Mouse (Mus musculus): ENCODE results near the gene Ccdc141. TPM values are rescaled to one million over a fixed set of nuclear protein-coding genes. Genes with fewer than 3 reads are reported as not detected.
"Not testable (repeated sequence)": the region's sequence is repeated elsewhere in the genome, so short reads cannot be mapped to it uniquely, and the experiment has no call there.

Ccdc141 gene
- polyA plus RNA-seq, 1 experiment from 2014 or later: 3.4 TPM

- no peaks in the 10 kb centered on the region for H3K36me3 ChIP-seq (ENCODE audit: control insufficient read depth, insufficient read depth, low read length)
- H3K27me3 ChIP-seq (ENCODE audit: control insufficient read depth, insufficient read depth, low read length): no peaks in the 10 kb centered on the region
- no peaks in the 10 kb centered on the region for H3K9me3 ChIP-seq (ENCODE audit: control insufficient read depth, low read length)
- no peak for DNase-seq (ENCODE audit: low spot score)
- 73% methylated on average over 4 of the region's 4 CpGs for WGBS
- no peaks in the 10 kb centered on the region for H3K4me1 ChIP-seq (replicated peaks; ENCODE audit: control insufficient read depth, insufficient read depth, low read length)
- no peak overlapping the region for H3K9ac ChIP-seq (ENCODE audit: low read length)
- no peak for ATAC-seq (replicated peaks; ENCODE audit: low FRiP score)
- H3K4me2 ChIP-seq (ENCODE audit: low read depth, low read length, severe bottlenecking): no peak overlapping the region
- no peak overlapping the region for H3K27ac ChIP-seq (ENCODE audit: low read depth, low read length)
- no peak overlapping the region for H3K4me3 ChIP-seq (ENCODE audit: low read depth, low read length)
Measured at GRCm38 (mm10) chr2:77017735-77018134, 152.7 kb downstream of the Ccdc141 start.

- not testable (repeated sequence) for H3K36me3 ChIP-seq (ENCODE audit: control insufficient read depth, insufficient read depth, low read length); H3K9ac ChIP-seq (ENCODE audit: low read length)
Measured at GRCm38 (mm10) chr2:77013449-77013848, 157.0 kb downstream of the Ccdc141 start.

GRCm38 (mm10) chr2:77011981-77012380 lies 158.5 kb downstream of the Ccdc141 start:
- ATAC-seq (replicated peaks; ENCODE audit: low FRiP score) (no peak), DNase-seq (ENCODE audit: low spot score) (no peak)
- Histone ChIP-seq H3K27ac (ENCODE audit: low read depth, low read length) (no peak overlapping the region), H3K9ac (ENCODE audit: low read length) (no peak overlapping the region), H3K4me1 (replicated peaks; ENCODE audit: control insufficient read depth, insufficient read depth, low read length) (no peaks in the 10 kb centered on the region; the same call in 1 of the 2 replicates), H3K4me2 (ENCODE audit: low read depth, low read length, severe bottlenecking) (no peak overlapping the region), H3K36me3 (ENCODE audit: control insufficient read depth, insufficient read depth, low read length) (no peaks in the 10 kb centered on the region), H3K9me3 (ENCODE audit: control insufficient read depth, low read length) (no peaks in the 10 kb centered on the region), H3K27me3 (ENCODE audit: control insufficient read depth, insufficient read depth, low read length) (no peaks in the 10 kb centered on the region), H3K4me3 (ENCODE audit: low read depth, low read length) (no peak overlapping the region)
- 47% methylated on average over 5 of the region's 5 CpGs for WGBS

More at GRCm38 (mm10) chr2:77013449-77013848, 157.0 kb downstream of the Ccdc141 start:
- not testable (repeated sequence) for DNase-seq (ENCODE audit: low spot score); H3K4me1 ChIP-seq (replicated peaks; ENCODE audit: control insufficient read depth, insufficient read depth, low read length); H3K27me3 ChIP-seq (ENCODE audit: control insufficient read depth, insufficient read depth, low read length); H3K9me3 ChIP-seq (ENCODE audit: control insufficient read depth, low read length); H3K4me2 ChIP-seq (ENCODE audit: low read depth, low read length, severe bottlenecking); ATAC-seq (replicated peaks; ENCODE audit: low FRiP score); H3K27ac ChIP-seq (ENCODE audit: low read depth, low read length); H3K4me3 ChIP-seq (ENCODE audit: low read depth, low read length)
- 91% methylated on average over 6 of the region's 6 CpGs for WGBS

- ATAC-seq (replicated peaks; ENCODE audit: low FRiP score) (no peak), DNase-seq (ENCODE audit: low spot score) (no peak)
- WGBS: 83% methylated on average over 7 of the region's 7 CpGs
- no peaks in the 10 kb centered on the region; the same call in 1 of the 2 replicates for H3K4me1 ChIP-seq (replicated peaks; ENCODE audit: control insufficient read depth, insufficient read depth, low read length)
- no peak overlapping the region for H3K27ac ChIP-seq (ENCODE audit: low read depth, low read length)
- no peaks in the 10 kb centered on the region for H3K27me3 ChIP-seq (ENCODE audit: control insufficient read depth, insufficient read depth, low read length)
- H3K9ac ChIP-seq (ENCODE audit: low read length): no peak overlapping the region
- H3K4me2 ChIP-seq (ENCODE audit: low read depth, low read length, severe bottlenecking): no peak overlapping the region
- no peaks in the 10 kb centered on the region for H3K9me3 ChIP-seq (ENCODE audit: control insufficient read depth, low read length)
- no peak overlapping the region for H3K4me3 ChIP-seq (ENCODE audit: low read depth, low read length)
- H3K36me3 ChIP-seq (ENCODE audit: control insufficient read depth, insufficient read depth, low read length): no peaks in the 10 kb centered on the region
Measured at GRCm38 (mm10) chr2:77007015-77007414, 163.4 kb downstream of the Ccdc141 start.

- H3K27me3 ChIP-seq (ENCODE audit: control insufficient read depth, insufficient read depth, low read length): no peaks in the 10 kb centered on the region
- H3K4me3 ChIP-seq (ENCODE audit: low read depth, low read length): no peak overlapping the region
- H3K36me3 ChIP-seq (ENCODE audit: control insufficient read depth, insufficient read depth, low read length): no peaks in the 10 kb centered on the region
- no peaks in the 10 kb centered on the region for H3K9me3 ChIP-seq (ENCODE audit: control insufficient read depth, low read length)
- no peak for DNase-seq (ENCODE audit: low spot score)
- no peak overlapping the region for H3K4me2 ChIP-seq (ENCODE audit: low read depth, low read length, severe bottlenecking)
- WGBS: 63% methylated on average over 2 of the region's 2 CpGs
- ATAC-seq (replicated peaks; ENCODE audit: low FRiP score): no peak
- no peak overlapping the region for H3K27ac ChIP-seq (ENCODE audit: low read depth, low read length)
- H3K4me1 ChIP-seq (replicated peaks; ENCODE audit: control insufficient read depth, insufficient read depth, low read length): no peaks in the 10 kb centered on the region
- H3K9ac ChIP-seq (ENCODE audit: low read length): no peak overlapping the region
Measured at GRCm38 (mm10) chr2:77003148-77003547, 167.3 kb downstream of the Ccdc141 start.

GRCm38 (mm10) chr2:76998351-76998750 lies 172.1 kb downstream of the Ccdc141 start:
- H3K4me2 ChIP-seq (ENCODE audit: low read depth, low read length, severe bottlenecking): no peak overlapping the region
- 80% methylated on average over 5 of the region's 5 CpGs for WGBS
- no peaks in the 10 kb centered on the region for H3K36me3 ChIP-seq (ENCODE audit: control insufficient read depth, insufficient read depth, low read length)
- H3K9ac ChIP-seq (ENCODE audit: low read length): no peak overlapping the region
- ATAC-seq (replicated peaks; ENCODE audit: low FRiP score): no peak
- DNase-seq (ENCODE audit: low spot score): no peak
- no peak overlapping the region for H3K4me3 ChIP-seq (ENCODE audit: low read depth, low read length)
- H3K9me3 ChIP-seq (ENCODE audit: control insufficient read depth, low read length): no peaks in the 10 kb centered on the region
- H3K4me1 ChIP-seq (replicated peaks; ENCODE audit: control insufficient read depth, insufficient read depth, low read length): no peaks in the 10 kb centered on the region
- no peak overlapping the region for H3K27ac ChIP-seq (ENCODE audit: low read depth, low read length)
- no peaks in the 10 kb centered on the region for H3K27me3 ChIP-seq (ENCODE audit: control insufficient read depth, insufficient read depth, low read length)

GRCm38 (mm10) chr2:76992493-76993201 lies 177.8 kb downstream of the Ccdc141 start:
- H3K4me2 ChIP-seq (ENCODE audit: low read depth, low read length, severe bottlenecking): no peak overlapping the region
- 81% methylated on average over 5 of the region's 5 CpGs for WGBS

GRCm38 (mm10) chr2:76987317-76987716 lies 183.1 kb downstream of the Ccdc141 start:
- Histone ChIP-seq H3K9me3 (ENCODE audit: control insufficient read depth, low read length) (no peaks in the 10 kb centered on the region), H3K9ac (ENCODE audit: low read length) (no peak overlapping the region), H3K4me1 (replicated peaks; ENCODE audit: control insufficient read depth, insufficient read depth, low read length) (no peaks in the 10 kb centered on the region), H3K27ac (ENCODE audit: low read depth, low read length) (no peak overlapping the region), H3K4me2 (ENCODE audit: low read depth, low read length, severe bottlenecking) (no peak overlapping the region), H3K4me3 (ENCODE audit: low read depth, low read length) (no peak overlapping the region), H3K27me3 (ENCODE audit: control insufficient read depth, insufficient read depth, low read length) (no peaks in the 10 kb centered on the region), H3K36me3 (ENCODE audit: control insufficient read depth, insufficient read depth, low read length) (no peaks in the 10 kb centered on the region)
- 96% methylated on average over 4 of the region's 4 CpGs for WGBS
- DNase-seq (ENCODE audit: low spot score) (no peak), ATAC-seq (replicated peaks; ENCODE audit: low FRiP score) (no peak)

More at GRCm38 (mm10) chr2:76992493-76993201, 177.8 kb downstream of the Ccdc141 start:
- Histone ChIP-seq H3K4me3 (ENCODE audit: low read depth, low read length) (no peak overlapping the region), H3K36me3 (ENCODE audit: control insufficient read depth, insufficient read depth, low read length) (no peaks in the 10 kb centered on the region), H3K27ac (ENCODE audit: low read depth, low read length) (no peak overlapping the region), H3K9ac (ENCODE audit: low read length) (no peak overlapping the region), H3K4me1 (replicated peaks; ENCODE audit: control insufficient read depth, insufficient read depth, low read length) (no peaks in the 10 kb centered on the region), H3K9me3 (ENCODE audit: control insufficient read depth, low read length) (no peaks in the 10 kb centered on the region), H3K27me3 (ENCODE audit: control insufficient read depth, insufficient read depth, low read length) (no peaks in the 10 kb centered on the region)
- ATAC-seq (replicated peaks; ENCODE audit: low FRiP score) (no peak), DNase-seq (ENCODE audit: low spot score) (no peak)

- Histone ChIP-seq H3K27me3 (ENCODE audit: control insufficient read depth, insufficient read depth, low read length) (no peaks in the 10 kb centered on the region), H3K4me1 (replicated peaks; ENCODE audit: control insufficient read depth, insufficient read depth, low read length) (no peaks in the 10 kb centered on the region), H3K27ac (ENCODE audit: low read depth, low read length) (no peak overlapping the region), H3K4me3 (ENCODE audit: low read depth, low read length) (no peak overlapping the region), H3K4me2 (ENCODE audit: low read depth, low read length, severe bottlenecking) (no peak overlapping the region), H3K9me3 (ENCODE audit: control insufficient read depth, low read length) (no peaks in the 10 kb centered on the region), H3K36me3 (ENCODE audit: control insufficient read depth, insufficient read depth, low read length) (no peaks in the 10 kb centered on the region), H3K9ac (ENCODE audit: low read length) (no peak overlapping the region)
- ATAC-seq (replicated peaks; ENCODE audit: low FRiP score) (no peak), DNase-seq (ENCODE audit: low spot score) (no peak)
- 92% methylated on average over 5 of the region's 5 CpGs for WGBS
Measured at GRCm38 (mm10) chr2:76984384-76984783, 186.1 kb downstream of the Ccdc141 start.

Data from forebrain, embryonic 11.5 days (tissue).